Mouse (Mus musculus) heart, postnatal 0 days (tissue): ENCODE measurements around the gene Tmem8. TPM values are rescaled to one million over a fixed set of nuclear protein-coding genes. Genes with fewer than 3 reads are reported as not detected.
"Not testable (repeated sequence)": the region's sequence is repeated elsewhere in the genome, so short reads cannot be mapped to it uniquely, and the experiment has no call there.

Experiments used
- ATAC-seq: fragments of 200-750 bp; cut with Nextera tagmentation; 2 replicates; pipeline ENCODE4 v1.8.0; 2017; ENCODE audit warnings: low read depth, moderate number of reproducible peaks, moderate library complexity; ENCODE audit not compliant: insufficient read depth
- DNase-seq: peaks from one replicate; pipeline ENCODE4 v3.0.0-alpha.2; 2016; ENCODE audit warnings: low spot score
- H3K27ac ChIP-seq: fragments of 300-500 bp; sonication (generic); 2 replicates; pipeline ENCODE4 v1.5.1; 2014; ENCODE audit warnings: low read depth, mild to moderate bottlenecking
- H3K27me3 ChIP-seq: fragments of 300-500 bp; sonication (generic); 2 replicates; pipeline ENCODE4 v1.6.1; 2014; ENCODE audit warnings: low read length, mixed read lengths; ENCODE audit not compliant: control insufficient read depth, insufficient read depth
- H3K36me3 ChIP-seq: fragments of 300-500 bp; sonication (generic); replicated peaks from 2 replicates; pipeline ENCODE4 v1.6.1; 2014; ENCODE audit warnings: low read length, mixed read lengths; ENCODE audit not compliant: control insufficient read depth, insufficient read depth
- H3K4me1 ChIP-seq: fragments of 300-500 bp; sonication (generic); 2 replicates; pipeline ENCODE4 v1.6.1; 2014; ENCODE audit warnings: antibody characterized with exemption; ENCODE audit not compliant: control insufficient read depth, insufficient read depth
- H3K4me2 ChIP-seq: fragments of 300-500 bp; sonication (generic); 2 replicates; pipeline ENCODE4 v1.6.1; 2014; ENCODE audit warnings: low read depth, mild to moderate bottlenecking, low read length, moderate library complexity
- H3K4me3 ChIP-seq: fragments of 300-500 bp; sonication (generic); 2 replicates; pipeline ENCODE4 v1.5.1; 2014; ENCODE audit warnings: low read depth, low read length
- H3K9ac ChIP-seq: fragments of 300-500 bp; sonication (generic); replicated peaks from 2 replicates; pipeline ENCODE4 v1.6.1; 2014; ENCODE audit warnings: low read depth, low read length, mixed read lengths
- H3K9me3 ChIP-seq: fragments of 300-500 bp; sonication (generic); replicated peaks from 2 replicates; pipeline ENCODE4 v1.6.1; 2016; ENCODE audit warnings: low read length; ENCODE audit not compliant: control insufficient read depth
- CTCF ChIP-seq: IDR thresholded peaks from 2 replicates; pipeline ENCODE4 v1.5.1; 2016; ENCODE audit warnings: antibody characterized with exemption, control low read depth, low read depth
- EP300 ChIP-seq: IDR thresholded peaks from 2 replicates; pipeline ENCODE4 v1.6.1; 2016; ENCODE audit warnings: antibody characterized with exemption, low read depth
- WGBS: fragments of 180-500 bp; shearing (Covaris S2); extraction: QIAGEN DNeasy Blood & Tissue Kit; methylation state at CpG from one replicate; pipeline ENCODE4 v1.1.7; 2014; 5-methylcytosine and 5-hydroxymethylcytosine counted together
- polyA plus RNA-seq: library from polyadenylated mRNA; unstranded; fragments of >200 nt; fragmentation: Nextera tagmentation; extraction: Ambion mirVana; gene quantifications from 2 replicates; pipeline ENCODE4 v1.2.1, GENCODE M21; 2015
- total RNA-seq: library from RNA; depleted of rRNA; stranded (reverse); fragments of >200 nt; gene quantifications from 2 replicates; pipeline ENCODE4 v1.2.3, GENCODE M21; 2014; ENCODE audit warnings: low replicate concordance

The Tmem8 gene
- total and polyA plus RNA-seq, 2 experiments from 2014 or later = 0.51 to 2.1 TPM

- not testable (repeated sequence) for ATAC-seq, H3K9me3 ChIP-seq, H3K4me3 ChIP-seq, H3K4me1 ChIP-seq, DNase-seq, H3K27me3 ChIP-seq, H3K36me3 ChIP-seq, H3K27ac ChIP-seq, H3K4me2 ChIP-seq, H3K9ac ChIP-seq
- TF ChIP-seq CTCF = 0 out of 2 replicates have a peak, but pooled peaks have one; percentile 7
- WGBS = 70% methylated on average over 3 of the region's 3 CpGs
Observed at GRCm38 (mm10) chr17:26099316-26099715, 13.8 kb upstream of the Tmem8 start.

GRCm38 (mm10) chr17:26100166-26100565 is 12.9 kb upstream of the Tmem8 start:
- Histone ChIP-seq H3K9me3 (no peaks in the 10 kb centered on the region), H3K27me3 (no peaks in the 10 kb centered on the region), H3K4me2 (no peak overlapping the region), H3K27ac (no peak overlapping the region), H3K4me3 (no peak overlapping the region), H3K9ac (no peak overlapping the region), H3K4me1 (no peaks in the 10 kb centered on the region), H3K36me3 (no peaks in the 10 kb centered on the region)
- ATAC-seq = no peak
- 37% methylated on average over 2 of the region's 2 CpGs for WGBS
- TF ChIP-seq CTCF = no peak
- no peak for TF ChIP-seq EP300
- DNase-seq = no peak

- no peak for DNase-seq
- Histone ChIP-seq H3K9ac (no peak overlapping the region), H3K9me3 (no peaks in the 10 kb centered on the region), H3K27me3 (no peaks in the 10 kb centered on the region), H3K4me2 (no peak overlapping the region), H3K27ac (no peak overlapping the region), H3K36me3 (no peaks in the 10 kb centered on the region), H3K4me3 (no peak overlapping the region), H3K4me1 (no peaks in the 10 kb centered on the region)
- no peak for TF ChIP-seq CTCF
- no peak for TF ChIP-seq EP300
- ATAC-seq = no peak
- 36% methylated on average over 4 of the region's 4 CpGs for WGBS
Observed at GRCm38 (mm10) chr17:26101478-26101877, 11.6 kb upstream of the Tmem8 start.

- no peaks in the 10 kb centered on the region for H3K9me3 ChIP-seq
Observed at GRCm38 (mm10) chr17:26105619-26106018, 7.5 kb upstream of the Tmem8 start.

GRCm38 (mm10) chr17:26110156-26110555 is 2.9 kb upstream of the Tmem8 start:
- no peak for TF ChIP-seq CTCF
- TF ChIP-seq EP300 = no peak

More at GRCm38 (mm10) chr17:26105619-26106018, 7.5 kb upstream of the Tmem8 start:
- H3K27me3 ChIP-seq = peaks cover 9% of the 10 kb centered on the region
- H3K4me3 ChIP-seq = no peak overlapping the region
- H3K4me2 ChIP-seq = no peak overlapping the region
- DNase-seq (no peak), ATAC-seq (no peak)
- H3K9ac ChIP-seq = no peak overlapping the region
- TF ChIP-seq CTCF (no peak), EP300 (no peak)
- WGBS = 43% methylated on average over 4 of the region's 4 CpGs
- H3K36me3 ChIP-seq = no peaks in the 10 kb centered on the region
- H3K4me1 ChIP-seq = no peaks in the 10 kb centered on the region
- no peak overlapping the region for H3K27ac ChIP-seq

GRCm38 (mm10) chr17:26111024-26111423 is 2.1 kb upstream of the Tmem8 start:
- no peak overlapping the region for H3K4me2 ChIP-seq
- 0 out of 2 replicates have a peak, but pooled peaks cover 7% of the 10 kb centered on the region for H3K4me1 ChIP-seq
- no peak for ATAC-seq
- no peak overlapping the region for H3K4me3 ChIP-seq
- no peak for DNase-seq
- no peak overlapping the region for H3K9ac ChIP-seq
- WGBS = 7% methylated on average over 4 of the region's 4 CpGs
- H3K27ac ChIP-seq = no peak overlapping the region
- peaks cover 61% of the 10 kb centered on the region for H3K27me3 ChIP-seq
- no peaks in the 10 kb centered on the region for H3K9me3 ChIP-seq
- H3K36me3 ChIP-seq = no peaks in the 10 kb centered on the region
- no peak for TF ChIP-seq CTCF
- no peak for TF ChIP-seq EP300

More at GRCm38 (mm10) chr17:26110156-26110555, 2.9 kb upstream of the Tmem8 start:
- H3K9ac ChIP-seq = no peak overlapping the region
- peaks cover 53% of the 10 kb centered on the region for H3K27me3 ChIP-seq
- DNase-seq (no peak), ATAC-seq (no peak)
- H3K4me1 ChIP-seq = 0 out of 2 replicates have a peak, but pooled peaks cover 7% of the 10 kb centered on the region
- no peaks in the 10 kb centered on the region for H3K9me3 ChIP-seq
- H3K4me2 ChIP-seq = no peak overlapping the region
- no peak overlapping the region for H3K4me3 ChIP-seq
- 36% methylated on average over 4 of the region's 4 CpGs for WGBS
- H3K36me3 ChIP-seq = no peaks in the 10 kb centered on the region
- no peak overlapping the region for H3K27ac ChIP-seq
